Mouse (Mus musculus) lung, postnatal 0 days (tissue): ENCODE measurements at regions not wholly inside any gene's neighbourhood (a gene's known extent, or its start where the extent isn't known, plus 50 kb on each side); places are given as distances from the start of the nearest gene placed in this dataset.
A peak's percentile ranks its signal among the peaks of the same experiment; 100 is the strongest.

Experiments
- ATAC-seq: fragments of 200-750 bp; cut with Nextera tagmentation; 2 replicates; pipeline ENCODE4 v1.8.0; 2017; ENCODE audit warnings: moderate library complexity
- DNase-seq: peaks from one replicate; pipeline ENCODE4 v3.0.0-alpha.2; 2016; ENCODE audit warnings: low spot score
- H3K27ac ChIP-seq: fragments of 300-500 bp; sonication (generic); 2 replicates; pipeline ENCODE4 v1.5.1; 2014; ENCODE audit warnings: antibody characterized with exemption, mild to moderate bottlenecking, low read length, mixed read lengths
- H3K27me3 ChIP-seq: fragments of 300-500 bp; sonication (generic); replicated peaks from 2 replicates; pipeline ENCODE4 v1.6.1; 2014; ENCODE audit warnings: low read length, mixed read lengths; ENCODE audit not compliant: insufficient read depth
- H3K36me3 ChIP-seq: fragments of 300-500 bp; sonication (generic); 2 replicates; pipeline ENCODE4 v1.6.1; 2014; ENCODE audit warnings: low read length, mixed read lengths; ENCODE audit not compliant: insufficient read depth
- H3K4me1 ChIP-seq: fragments of 300-500 bp; sonication (generic); 2 replicates; pipeline ENCODE4 v1.6.1; 2014; ENCODE audit warnings: antibody characterized with exemption, low read depth, low read length, mixed read lengths; ENCODE audit not compliant: insufficient read depth
- H3K4me2 ChIP-seq: fragments of 300-500 bp; sonication (generic); replicated peaks from 2 replicates; pipeline ENCODE4 v1.6.1; 2014; ENCODE audit warnings: low read depth, mild to moderate bottlenecking, low read length, moderate library complexity, mixed read lengths
- H3K4me3 ChIP-seq: fragments of 300-500 bp; sonication (generic); 2 replicates; pipeline ENCODE4 v1.5.1; 2014; ENCODE audit warnings: low read depth, low read length
- H3K9ac ChIP-seq: fragments of 300-500 bp; sonication (generic); replicated peaks from 2 replicates; pipeline ENCODE4 v1.6.1; 2014; ENCODE audit warnings: low read depth, mild to moderate bottlenecking
- H3K9me3 ChIP-seq: fragments of 300-500 bp; sonication (generic); 2 replicates; pipeline ENCODE4 v1.6.1; 2016; ENCODE audit warnings: low read length, mixed read lengths
- CTCF ChIP-seq: IDR thresholded peaks from 2 replicates; pipeline ENCODE4 v1.5.1; 2016; ENCODE audit warnings: antibody characterized with exemption, mild to moderate bottlenecking
- EP300 ChIP-seq: IDR thresholded peaks from 2 replicates; pipeline ENCODE4 v1.6.1; 2016; ENCODE audit warnings: antibody characterized with exemption, mild to moderate bottlenecking, control low read depth
- WGBS: fragments of 180-500 bp; shearing (Covaris S2); extraction: QIAGEN DNeasy Blood & Tissue Kit; methylation state at CpG from one replicate; pipeline ENCODE4 v1.1.7; 2014; 5-methylcytosine and 5-hydroxymethylcytosine counted together

- Histone ChIP-seq H3K9ac (no peak overlapping the region), H3K27me3 (no peaks in the 10 kb centered on the region), H3K4me1 (no peaks in the 10 kb centered on the region), H3K27ac (no peak overlapping the region), H3K9me3 (no peaks in the 10 kb centered on the region), H3K4me2 (no peak overlapping the region), H3K4me3 (no peak overlapping the region), H3K36me3 (no peaks in the 10 kb centered on the region)
- WGBS = 60% methylated on average over 4 of the region's 4 CpGs
- peak; percentile 56 for TF ChIP-seq CTCF
- TF ChIP-seq EP300 = no peak
- DNase-seq (peak; percentile 52), ATAC-seq (no peak)
Measured at GRCm38 (mm10) chr17:63575316-63576007, 75.6 kb upstream of the Fbxl17 start.

GRCm38 (mm10) chr17:63582870-63583269 is 83.1 kb upstream of the Fbxl17 start:
- ATAC-seq = no peak
- no peak overlapping the region for H3K9ac ChIP-seq
- H3K36me3 ChIP-seq = no peaks in the 10 kb centered on the region
- no peak for DNase-seq
- no peaks in the 10 kb centered on the region for H3K9me3 ChIP-seq
- H3K4me2 ChIP-seq = no peak overlapping the region
- WGBS = 73% methylated on average over 4 of the region's 4 CpGs
- no peak overlapping the region for H3K27ac ChIP-seq
- no peaks in the 10 kb centered on the region for H3K27me3 ChIP-seq
- H3K4me3 ChIP-seq = no peak overlapping the region
- TF ChIP-seq CTCF (no peak), EP300 (no peak)
- H3K4me1 ChIP-seq = no peaks in the 10 kb centered on the region

- WGBS = 55% methylated on average over 7 of the region's 7 CpGs
- Histone ChIP-seq H3K4me3 (no peak overlapping the region), H3K4me2 (no peak overlapping the region), H3K36me3 (no peaks in the 10 kb centered on the region), H3K9ac (no peak overlapping the region), H3K27me3 (no peaks in the 10 kb centered on the region), H3K9me3 (no peaks in the 10 kb centered on the region), H3K27ac (no peak overlapping the region), H3K4me1 (no peaks in the 10 kb centered on the region)
- ATAC-seq (peak; percentile 70), DNase-seq (peak; percentile 44)
- no peak for TF ChIP-seq CTCF
- TF ChIP-seq EP300 = 0 out of 2 replicates have a peak, but pooled peaks have one; percentile 12
Measured at GRCm38 (mm10) chr17:63607021-63607751, 107.4 kb upstream of the Fbxl17 start.

GRCm38 (mm10) chr17:63622726-63623125 is 122.9 kb upstream of the Fbxl17 start:
- H3K9me3 ChIP-seq = no peaks in the 10 kb centered on the region
- 20% methylated on average over 3 of the region's 3 CpGs for WGBS
- ATAC-seq (no peak), DNase-seq (no peak)
- no peaks in the 10 kb centered on the region for H3K4me1 ChIP-seq
- no peaks in the 10 kb centered on the region for H3K27me3 ChIP-seq
- H3K9ac ChIP-seq = no peak overlapping the region
- H3K4me3 ChIP-seq = no peak overlapping the region
- no peaks in the 10 kb centered on the region for H3K36me3 ChIP-seq
- no peak overlapping the region for H3K4me2 ChIP-seq
- H3K27ac ChIP-seq = no peak overlapping the region
- TF ChIP-seq CTCF = no peak
- TF ChIP-seq EP300 = no peak

GRCm38 (mm10) chr17:63637598-63637997 is 137.8 kb upstream of the Fbxl17 start:
- ATAC-seq = no peak
- H3K27me3 ChIP-seq = no peaks in the 10 kb centered on the region
- H3K36me3 ChIP-seq = no peaks in the 10 kb centered on the region
- H3K9me3 ChIP-seq = no peaks in the 10 kb centered on the region
- H3K4me2 ChIP-seq = no peak overlapping the region
- 63% methylated on average over 2 of the region's 2 CpGs for WGBS
- no peaks in the 10 kb centered on the region for H3K4me1 ChIP-seq
- DNase-seq = no peak
- no peak overlapping the region for H3K27ac ChIP-seq
- TF ChIP-seq CTCF = no peak
- TF ChIP-seq EP300 = no peak
- no peak overlapping the region for H3K4me3 ChIP-seq
- no peak overlapping the region for H3K9ac ChIP-seq

GRCm38 (mm10) chr17:63644390-63644789 is 144.6 kb upstream of the Fbxl17 start:
- DNase-seq = no peak
- no peaks in the 10 kb centered on the region for H3K9me3 ChIP-seq

More at GRCm38 (mm10) chr17:63644390-63644789, 144.6 kb upstream of the Fbxl17 start:
- no peak for ATAC-seq
- Histone ChIP-seq H3K36me3 (no peaks in the 10 kb centered on the region), H3K4me3 (no peak overlapping the region), H3K27me3 (no peaks in the 10 kb centered on the region), H3K4me1 (no peaks in the 10 kb centered on the region), H3K4me2 (no peak overlapping the region), H3K9ac (no peak overlapping the region), H3K27ac (no peak overlapping the region)
- TF ChIP-seq CTCF (no peak), EP300 (no peak)
- 67% methylated on average over 4 of the region's 4 CpGs for WGBS
